Mouse (Mus musculus): ENCODE measurements around the gene Uba52.

- no peak for TF ChIP-seq GATA2 (IDR thresholded peaks at IDR 0.05; ENCODE audit: borderline replicate concordance, low read depth, low read length)
- TF ChIP-seq CTCF (IDR thresholded peaks at IDR 0.05; ENCODE audit: low read depth, low read length), result no peak
Observed at GRCm38 (mm10) chr8:70517940-70518643, 7.5 kb upstream of the Uba52 start.
